Mouse (Mus musculus) liver, embryonic 15.5 days (tissue): ENCODE data around the gene Sash1. TPM values are rescaled to one million over a fixed set of nuclear protein-coding genes. Genes with fewer than 3 reads are reported as not detected.

ENCODE experiments used
- ATAC-seq: fragments of 200-750 bp; cut with Nextera tagmentation; 2 replicates; pipeline ENCODE4 v1.8.0; 2017; ENCODE audit warnings: moderate number of reproducible peaks, mild to moderate bottlenecking, moderate library complexity; ENCODE audit not compliant: insufficient read depth
- H3K27ac ChIP-seq: fragments of 300-500 bp; sonication (generic); replicated peaks from 2 replicates; pipeline ENCODE4 v1.5.1; 2015; ENCODE audit warnings: mild to moderate bottlenecking, inconsistent platforms
- H3K27me3 ChIP-seq: fragments of 300-500 bp; sonication (generic); 2 replicates; pipeline ENCODE4 v1.6.1; 2015; ENCODE audit warnings: mild to moderate bottlenecking, inconsistent platforms
- H3K36me3 ChIP-seq: fragments of 300-500 bp; sonication (generic); replicated peaks from 2 replicates; pipeline ENCODE4 v1.6.1; 2015; ENCODE audit warnings: moderate library complexity, mild to moderate bottlenecking, inconsistent platforms
- H3K4me1 ChIP-seq: fragments of 300-500 bp; sonication (generic); replicated peaks from 2 replicates; pipeline ENCODE4 v1.6.1; 2015; ENCODE audit warnings: inconsistent platforms
- H3K4me2 ChIP-seq: fragments of 300-500 bp; sonication (generic); 2 replicates; pipeline ENCODE4 v1.6.1; 2015; ENCODE audit warnings: moderate library complexity, mild to moderate bottlenecking, inconsistent platforms
- H3K4me3 ChIP-seq: fragments of 300-500 bp; sonication (generic); replicated peaks from 2 replicates; pipeline ENCODE4 v1.5.1; 2015; ENCODE audit warnings: mild to moderate bottlenecking, inconsistent platforms
- H3K9ac ChIP-seq: fragments of 300-500 bp; sonication (generic); 2 replicates; pipeline ENCODE4 v1.6.1; 2015; ENCODE audit warnings: moderate library complexity, mild to moderate bottlenecking, inconsistent platforms
- H3K9me3 ChIP-seq: fragments of 300-500 bp; sonication (generic); replicated peaks from 2 replicates; pipeline ENCODE4 v1.6.1; 2016; ENCODE audit warnings: inconsistent platforms
- WGBS: fragments of 180-500 bp; shearing (Covaris S2); methylation state at CpG from one replicate; pipeline ENCODE4 v1.1.7; 2015; ENCODE audit warnings: mixed read lengths; ENCODE audit not compliant: insufficient replicate concordance; 5-methylcytosine and 5-hydroxymethylcytosine counted together
- polyA plus RNA-seq: library from polyadenylated mRNA; unstranded; fragments of >200 nt; fragmentation: Nextera tagmentation; extraction: Ambion mirVana; gene quantifications from 2 replicates; pipeline ENCODE4 v1.2.1, GENCODE M21; 2015

Sash1 gene
- polyA plus RNA-seq, 1 experiment from 2014 or later = 0.94 TPM

- 75% methylated on average over 12 of the region's 12 CpGs for WGBS
- no peak overlapping the region for H3K9ac ChIP-seq
- no peak overlapping the region for H3K4me2 ChIP-seq
- H3K4me1 ChIP-seq = peaks cover 7% of the 10 kb centered on the region; the same call in 1 of the 2 replicates
- H3K27me3 ChIP-seq = no peaks in the 10 kb centered on the region
- H3K36me3 ChIP-seq = no peaks in the 10 kb centered on the region
- ATAC-seq = no peak
- no peak overlapping the region for H3K4me3 ChIP-seq
- no peaks in the 10 kb centered on the region for H3K9me3 ChIP-seq
- H3K27ac ChIP-seq = no peak overlapping the region
Observed at GRCm38 (mm10) chr10:8770931-8771653, 114.8 kb downstream of the Sash1 start.

- H3K4me1 ChIP-seq = peaks cover 7% of the 10 kb centered on the region; the same call in 1 of the 2 replicates
- 66% methylated on average over 8 of the region's 8 CpGs for WGBS
- no peak overlapping the region for H3K27ac ChIP-seq
- no peaks in the 10 kb centered on the region for H3K27me3 ChIP-seq
- no peak overlapping the region for H3K4me3 ChIP-seq
- no peak overlapping the region for H3K4me2 ChIP-seq
- no peaks in the 10 kb centered on the region for H3K36me3 ChIP-seq
- no peaks in the 10 kb centered on the region for H3K9me3 ChIP-seq
- no peak for ATAC-seq
- no peak overlapping the region for H3K9ac ChIP-seq
Observed at GRCm38 (mm10) chr10:8768654-8769053, 117.2 kb downstream of the Sash1 start.

GRCm38 (mm10) chr10:8767381-8767780 lies 118.5 kb downstream of the Sash1 start:
- Histone ChIP-seq H3K4me1 (0 out of 2 replicates have a peak, but pooled peaks cover 2% of the 10 kb centered on the region), H3K36me3 (no peaks in the 10 kb centered on the region), H3K4me3 (no peak overlapping the region), H3K9me3 (no peaks in the 10 kb centered on the region), H3K27me3 (no peaks in the 10 kb centered on the region), H3K9ac (no peak overlapping the region), H3K4me2 (no peak overlapping the region), H3K27ac (no peak overlapping the region)
- ATAC-seq = no peak
- WGBS = 70% methylated on average over 5 of the region's 5 CpGs

- H3K36me3 ChIP-seq = no peaks in the 10 kb centered on the region
- no peak overlapping the region for H3K27ac ChIP-seq
- no peaks in the 10 kb centered on the region for H3K9me3 ChIP-seq
- H3K4me2 ChIP-seq = no peak overlapping the region
- ATAC-seq = no peak
- WGBS = 52% methylated on average over 10 of the region's 10 CpGs
- no peaks in the 10 kb centered on the region for H3K4me1 ChIP-seq
- H3K27me3 ChIP-seq = no peaks in the 10 kb centered on the region
- no peak overlapping the region for H3K9ac ChIP-seq
- no peak overlapping the region for H3K4me3 ChIP-seq
Observed at GRCm38 (mm10) chr10:8765922-8766522, 119.8 kb downstream of the Sash1 start.

- Histone ChIP-seq H3K36me3 (no peaks in the 10 kb centered on the region), H3K4me2 (no peak overlapping the region), H3K4me1 (no peaks in the 10 kb centered on the region), H3K9ac (no peak overlapping the region), H3K27me3 (no peaks in the 10 kb centered on the region), H3K27ac (no peak overlapping the region), H3K9me3 (no peaks in the 10 kb centered on the region), H3K4me3 (no peak overlapping the region)
- ATAC-seq = no peak
- 65% methylated on average over 12 of the region's 12 CpGs for WGBS
Observed at GRCm38 (mm10) chr10:8762771-8763170, 123.1 kb downstream of the Sash1 start.

- no peak overlapping the region for H3K4me3 ChIP-seq
- no peaks in the 10 kb centered on the region for H3K27me3 ChIP-seq
- H3K9me3 ChIP-seq = no peaks in the 10 kb centered on the region
- no peak overlapping the region for H3K4me2 ChIP-seq
- ATAC-seq = no peak
- no peak overlapping the region for H3K27ac ChIP-seq
- H3K36me3 ChIP-seq = no peaks in the 10 kb centered on the region
- no peak overlapping the region for H3K9ac ChIP-seq
- H3K4me1 ChIP-seq = no peaks in the 10 kb centered on the region
- WGBS = 68% methylated on average over 14 of the region's 14 CpGs
Observed at GRCm38 (mm10) chr10:8762209-8762701, 123.6 kb downstream of the Sash1 start.

GRCm38 (mm10) chr10:8761656-8762055 lies 124.2 kb downstream of the Sash1 start:
- Histone ChIP-seq H3K4me1 (no peaks in the 10 kb centered on the region), H3K4me2 (no peak overlapping the region), H3K9ac (no peak overlapping the region), H3K27ac (no peak overlapping the region), H3K4me3 (no peak overlapping the region), H3K9me3 (no peaks in the 10 kb centered on the region), H3K36me3 (no peaks in the 10 kb centered on the region), H3K27me3 (no peaks in the 10 kb centered on the region)
- no peak for ATAC-seq
- WGBS = 72% methylated on average over 9 of the region's 9 CpGs

GRCm38 (mm10) chr10:8760598-8760997 lies 125.3 kb downstream of the Sash1 start:
- Histone ChIP-seq H3K4me3 (no peak overlapping the region), H3K36me3 (no peaks in the 10 kb centered on the region), H3K27me3 (no peaks in the 10 kb centered on the region), H3K9me3 (no peaks in the 10 kb centered on the region), H3K9ac (no peak overlapping the region), H3K4me1 (no peaks in the 10 kb centered on the region), H3K4me2 (no peak overlapping the region), H3K27ac (no peak overlapping the region)
- no peak for ATAC-seq
- 50% methylated on average over 4 of the region's 4 CpGs for WGBS

- no peak overlapping the region for H3K27ac ChIP-seq
- H3K4me1 ChIP-seq = no peaks in the 10 kb centered on the region
- no peak overlapping the region for H3K4me3 ChIP-seq
- ATAC-seq = no peak
- H3K27me3 ChIP-seq = no peaks in the 10 kb centered on the region
- no peak overlapping the region for H3K4me2 ChIP-seq
- WGBS = 11% methylated on average over 7 of the region's 7 CpGs
- H3K9ac ChIP-seq = no peak overlapping the region
- no peaks in the 10 kb centered on the region for H3K36me3 ChIP-seq
- H3K9me3 ChIP-seq = no peaks in the 10 kb centered on the region
Observed at GRCm38 (mm10) chr10:8759228-8759627, 126.6 kb downstream of the Sash1 start.

GRCm38 (mm10) chr10:8757429-8757931 lies 128.4 kb downstream of the Sash1 start:
- Histone ChIP-seq H3K27me3 (no peaks in the 10 kb centered on the region), H3K36me3 (no peaks in the 10 kb centered on the region), H3K27ac (no peak overlapping the region), H3K4me1 (no peaks in the 10 kb centered on the region), H3K4me3 (no peak overlapping the region), H3K4me2 (no peak overlapping the region), H3K9ac (no peak overlapping the region), H3K9me3 (no peaks in the 10 kb centered on the region)
- no peak for ATAC-seq
- 69% methylated on average over 21 of the region's 21 CpGs for WGBS

GRCm38 (mm10) chr10:8756604-8757354 lies 129.1 kb downstream of the Sash1 start:
- ATAC-seq = no peak
- H3K4me1 ChIP-seq = no peaks in the 10 kb centered on the region
- H3K4me3 ChIP-seq = no peak overlapping the region
- no peak overlapping the region for H3K9ac ChIP-seq
- WGBS = 64% methylated on average over 11 of the region's 11 CpGs
- H3K4me2 ChIP-seq = no peak overlapping the region
- no peaks in the 10 kb centered on the region for H3K27me3 ChIP-seq
- no peaks in the 10 kb centered on the region for H3K9me3 ChIP-seq
- H3K36me3 ChIP-seq = no peaks in the 10 kb centered on the region
- H3K27ac ChIP-seq = no peak overlapping the region
